In genomic region chr1:134573300-134573931, GRCm38 (mm10) we compare ENCODE assay signal across 27 mouse cellular contexts. TPM values are rescaled to one million over a fixed set of nuclear protein-coding genes. Genes with fewer than 3 reads are reported as not detected.
A peak's percentile ranks its signal among the peaks of the same experiment; 100 is the strongest.
DNase-seq lines count a peak whose midpoint lies in the region; ATAC-seq and TF ChIP-seq lines count a peak whose summit lies in the region.
"Had no signal": no experiment of that assay in that cellular context is flagged by ENCODE, and none has a peak within 500 bp of the region (broad histone marks: within the 10 kb centered on the region; RNA-seq: fewer than 3 reads in every experiment).

No protein-coding gene starts in this region.

- no peaks in the 10 kb centered on the region for H3K27me3 ChIP-seq in E14TG2a.4 (ENCODE audit: insufficient read depth, low read length)
- H3K27me3 ChIP-seq in liver, embryonic 11.5 days (replicated peaks; ENCODE audit: control insufficient read depth, insufficient read depth, low read length) = no peaks in the 10 kb centered on the region
- no peaks in the 10 kb centered on the region for H3K27me3 ChIP-seq in liver, embryonic 15.5 days
- H3K27me3 ChIP-seq in hindbrain, embryonic 16.5 days (replicated peaks; ENCODE audit: control insufficient read depth, insufficient read depth, low read length) = no peaks in the 10 kb centered on the region
- no peaks in the 10 kb centered on the region for H3K27me3 ChIP-seq in hindbrain, embryonic 12.5 days
- H3K27me3 ChIP-seq: CH12.LX; embryonic facial prominence, embryonic 13.5 days; forebrain, embryonic 12.5 days; hindbrain, embryonic 13.5 days; intestine, embryonic 15.5 days; Patski had no signal

- peak overlapping the region; percentile 27; the same call in 1 of the 2 replicates for H3K4me2 ChIP-seq in liver, embryonic 11.5 days
- H3K4me2 ChIP-seq in liver, embryonic 15.5 days = peak overlapping the region; percentile 10; the same call in 1 of the 2 replicates
- H3K4me2 ChIP-seq in hindbrain, embryonic 16.5 days (ENCODE audit: low read length) = no peak overlapping the region
- H3K4me2 ChIP-seq in hindbrain, embryonic 12.5 days (replicated peaks) = no peak overlapping the region
- H3K4me2 ChIP-seq: embryonic facial prominence, embryonic 13.5 days; forebrain, embryonic 12.5 days; hindbrain, embryonic 13.5 days; intestine, embryonic 15.5 days had no signal

- peaks cover 85% of the 10 kb centered on the region for H3K4me1 ChIP-seq in E14TG2a.4 (replicated peaks; ENCODE audit: low read depth, low read length)
- peaks cover 13% of the 10 kb centered on the region for H3K4me1 ChIP-seq in liver, embryonic 11.5 days (replicated peaks; ENCODE audit: control insufficient read depth, insufficient read depth, low read length)
- peaks cover 36% of the 10 kb centered on the region for H3K4me1 ChIP-seq in liver, embryonic 15.5 days (replicated peaks)
- H3K4me1 ChIP-seq in hindbrain, embryonic 16.5 days (ENCODE audit: control insufficient read depth, insufficient read depth, low read depth, low read length) = no peaks in the 10 kb centered on the region; the same call in 1 of the 2 replicates
- H3K4me1 ChIP-seq in hindbrain, embryonic 12.5 days = no peaks in the 10 kb centered on the region

- peaks cover 38% of the 10 kb centered on the region for H3K36me3 ChIP-seq in E14TG2a.4 (ENCODE audit: insufficient read depth, low read length)
- no peaks in the 10 kb centered on the region; the same call in 1 of the 2 replicates for H3K36me3 ChIP-seq in liver, embryonic 11.5 days (ENCODE audit: control insufficient read depth, insufficient read depth, low read length)
- H3K36me3 ChIP-seq in liver, embryonic 15.5 days (replicated peaks) = no peaks in the 10 kb centered on the region
- no peaks in the 10 kb centered on the region for H3K36me3 ChIP-seq in hindbrain, embryonic 16.5 days (ENCODE audit: control insufficient read depth, insufficient read depth, low read length)
- no peaks in the 10 kb centered on the region for H3K36me3 ChIP-seq in hindbrain, embryonic 12.5 days
- H3K36me3 ChIP-seq: embryonic facial prominence, embryonic 13.5 days; forebrain, embryonic 12.5 days; hindbrain, embryonic 13.5 days; intestine, embryonic 15.5 days had no signal

- no peak overlapping the region; the same call in 1 of the 2 replicates for H3K27ac ChIP-seq in liver, embryonic 11.5 days (ENCODE audit: low read depth, low read length)
- peak overlapping the region; percentile 29; the same call in 1 of the 2 replicates for H3K27ac ChIP-seq in liver, embryonic 15.5 days (replicated peaks)
- no peak overlapping the region for H3K27ac ChIP-seq in hindbrain, embryonic 16.5 days (ENCODE audit: low read depth, low read length)
- no peak overlapping the region for H3K27ac ChIP-seq in hindbrain, embryonic 12.5 days
- H3K27ac ChIP-seq: embryonic facial prominence, embryonic 13.5 days; forebrain, embryonic 12.5 days; heart, embryonic 10.5 days; hindbrain, embryonic 13.5 days; intestine, embryonic 15.5 days had no signal

- H3K9me3 ChIP-seq in E14TG2a.4 (ENCODE audit: low read length) = no peaks in the 10 kb centered on the region
- no peaks in the 10 kb centered on the region for H3K9me3 ChIP-seq in liver, embryonic 11.5 days (ENCODE audit: control insufficient read depth, low read length)
- no peaks in the 10 kb centered on the region for H3K9me3 ChIP-seq in liver, embryonic 15.5 days (replicated peaks)
- no peaks in the 10 kb centered on the region for H3K9me3 ChIP-seq in hindbrain, embryonic 16.5 days (ENCODE audit: control insufficient read depth, low read length)
- H3K9me3 ChIP-seq in hindbrain, embryonic 12.5 days (replicated peaks) = no peaks in the 10 kb centered on the region
- H3K9me3 ChIP-seq: embryonic facial prominence, embryonic 13.5 days; forebrain, embryonic 12.5 days; heart, embryonic 10.5 days; hindbrain, embryonic 13.5 days; intestine, embryonic 15.5 days had no signal

- DNase-seq in ES-CJ7 (ENCODE audit: low read depth, low spot score) = peak; percentile 81
- no peak for DNase-seq in liver, embryonic 11.5 days (ENCODE audit: low spot score)
- DNase-seq in urinary bladder, adult 2 months (ENCODE audit: low spot score) = no peak
- no peak for DNase-seq in layer of hippocampus, postnatal 14 days (ENCODE audit: low spot score in 2 of 2)
- DNase-seq: adrenal gland, postnatal 10 days; cerebellum, adult 11 months; cerebellum, adult 8-10 months; cerebellum, postnatal 14 days; gastrocnemius, postnatal 14 days; heart, postnatal 10 days; heart, postnatal 4 days had no signal

- peak overlapping the region; percentile 53 for H3K4me3 ChIP-seq in E14TG2a.4 (replicated peaks; ENCODE audit: low read length)
- no peak overlapping the region for H3K4me3 ChIP-seq in liver, embryonic 11.5 days (ENCODE audit: low read depth, low read length)
- no peak overlapping the region for H3K4me3 ChIP-seq in liver, embryonic 15.5 days (replicated peaks)
- no peak overlapping the region for H3K4me3 ChIP-seq in hindbrain, embryonic 16.5 days (ENCODE audit: low read length)
- no peak overlapping the region for H3K4me3 ChIP-seq in hindbrain, embryonic 12.5 days
- H3K4me3 ChIP-seq: embryonic facial prominence, embryonic 13.5 days; forebrain, embryonic 12.5 days; heart, embryonic 10.5 days; hindbrain, embryonic 13.5 days; intestine, embryonic 15.5 days had no signal

- WGBS in liver, embryonic 11.5 days = 50% methylated on average over 1 of the region's 1 CpGs
- 19% methylated on average over 1 of the region's 1 CpGs for WGBS in liver, embryonic 15.5 days (ENCODE audit: insufficient replicate concordance)
- WGBS in hindbrain, embryonic 16.5 days = 83% methylated on average over 1 of the region's 1 CpGs
- WGBS in hindbrain, embryonic 12.5 days = 78% methylated on average over 1 of the region's 1 CpGs

- ATAC-seq in liver, embryonic 11.5 days (replicated peaks; ENCODE audit: low FRiP score) = peak; percentile 76
- ATAC-seq in liver, embryonic 15.5 days (ENCODE audit: insufficient read depth) = no peak
- ATAC-seq in hindbrain, embryonic 16.5 days = no peak
- no peak for ATAC-seq in hindbrain, embryonic 12.5 days (ENCODE audit: low FRiP score)
- ATAC-seq: forebrain, embryonic 16.5 days; intestine, embryonic 15.5 days; Patski had no signal

- H3K9ac ChIP-seq in liver, embryonic 11.5 days (ENCODE audit: low read depth, low read length) = no peak overlapping the region
- H3K9ac ChIP-seq in liver, embryonic 15.5 days = no peak overlapping the region
- H3K9ac ChIP-seq in hindbrain, embryonic 16.5 days (ENCODE audit: low read depth, low read length) = no peak overlapping the region
- no peak overlapping the region for H3K9ac ChIP-seq in hindbrain, embryonic 12.5 days
- H3K9ac ChIP-seq: embryonic facial prominence, embryonic 13.5 days; forebrain, embryonic 12.5 days; hindbrain, embryonic 13.5 days; intestine, embryonic 15.5 days had no signal

- no peak for TF ChIP-seq CTCF in E14TG2a.4 (conservative IDR thresholded peaks at IDR 0.05; ENCODE audit: low read length)

RNA-seq across cellular contexts. Expression of gene Kdm5b, which starts 13.4 kb away (rescaled TPM):
- polyA plus RNA-seq in liver, embryonic 11.5 days (2014; fragmentation: Nextera tagmentation; extraction: Ambion mirVana) = 30.8 and 32.9 TPM in 2 replicates
- 5.6 TPM in 2 replicates for polyA plus RNA-seq in liver, embryonic 15.5 days (2015; fragmentation: Nextera tagmentation; extraction: Ambion mirVana)
- 24.4 and 28.6 TPM in 2 replicates for polyA plus RNA-seq in urinary bladder, adult 2 months (2012; rRNA removed)
- polyA plus RNA-seq in hindbrain, embryonic 16.5 days (2015; fragmentation: Nextera tagmentation; extraction: Ambion mirVana) = 49.9 and 58.9 TPM in 2 replicates
- total RNA-seq in layer of hippocampus, postnatal 14 days (2021) = 10 to 100 TPM; 69.7 to 74.6 TPM
- 119 and 120 TPM in 2 replicates for polyA plus RNA-seq in hindbrain, embryonic 12.5 days (2016; fragmentation: Nextera tagmentation; extraction: Ambion mirVana)

RNA-seq across cellular contexts. Expression of gene Mgat4e, which starts 23.9 kb away (rescaled TPM):
- not detected in 2 replicates for polyA plus RNA-seq in liver, embryonic 11.5 days (2014; fragmentation: Nextera tagmentation; extraction: Ambion mirVana)
- not detected in 2 replicates for polyA plus RNA-seq in liver, embryonic 15.5 days (2015; fragmentation: Nextera tagmentation; extraction: Ambion mirVana)
- polyA plus RNA-seq in urinary bladder, adult 2 months (2012; rRNA removed) = 0.12 and 0.29 TPM in 2 replicates
- not detected in 2 replicates for polyA plus RNA-seq in hindbrain, embryonic 16.5 days (2015; fragmentation: Nextera tagmentation; extraction: Ambion mirVana)
- total RNA-seq in layer of hippocampus, postnatal 14 days (2021) = under 1 TPM in 1 of 2 experiments, not detected in 1; 0.38 TPM
- not detected in 2 replicates for polyA plus RNA-seq in hindbrain, embryonic 12.5 days (2016; fragmentation: Nextera tagmentation; extraction: Ambion mirVana)
- total RNA-seq: adrenal gland, postnatal 10 days; adrenal gland, postnatal 4 days; gastrocnemius, adult 18-20 months; gastrocnemius, postnatal 14 days; heart, postnatal 10 days; heart, postnatal 4 days had no signal
- polyA plus RNA-seq: cortical plate, adult 2 months; embryonic facial prominence, embryonic 13.5 days; forebrain, embryonic 12.5 days; forebrain, embryonic 16.5 days; heart, embryonic 10.5 days; heart, embryonic 14.5 days; hindbrain, embryonic 13.5 days; intestine, embryonic 15.5 days; Patski had no signal

Comparison
In these comparisons a context has a peak if more than half of its experiments do, and no peak if none do; other contexts are left out.
1. H3K4me2 ChIP-seq: peak in liver, embryonic 11.5 days (single experiment) and liver, embryonic 15.5 days (single experiment); none in hindbrain, embryonic 16.5 days (single experiment) and hindbrain, embryonic 12.5 days (single experiment).